Mouse (Mus musculus) kidney, embryonic 15.5 days (tissue): Measurements from ENCODE around the gene Zp1. TPM values are rescaled to one million over a fixed set of nuclear protein-coding genes. Genes with fewer than 3 reads are reported as not detected.
A peak's percentile ranks its signal among the peaks of the same experiment; 100 is the strongest.

Experiments
- ATAC-seq: fragments of 200-750 bp; cut with Nextera tagmentation; replicated peaks from 2 replicates; pipeline ENCODE4 v1.8.0; 2017; ENCODE audit warnings: moderate TSS enrichment; ENCODE audit not compliant: low FRiP score
- H3K27ac ChIP-seq: fragments of 300-500 bp; sonication (generic); 2 replicates; pipeline ENCODE4 v1.5.1; 2015; ENCODE audit warnings: mild to moderate bottlenecking, inconsistent platforms
- H3K27me3 ChIP-seq: fragments of 300-500 bp; sonication (generic); 2 replicates; pipeline ENCODE4 v1.6.1; 2015; ENCODE audit warnings: inconsistent platforms
- H3K36me3 ChIP-seq: fragments of 300-500 bp; sonication (generic); 2 replicates; pipeline ENCODE4 v1.6.1; 2015; ENCODE audit warnings: inconsistent platforms
- H3K4me1 ChIP-seq: fragments of 300-500 bp; sonication (generic); 2 replicates; pipeline ENCODE4 v1.6.1; 2015; ENCODE audit warnings: inconsistent platforms
- H3K4me2 ChIP-seq: fragments of 300-500 bp; sonication (generic); 2 replicates; pipeline ENCODE4 v1.6.1; 2015; ENCODE audit warnings: moderate library complexity, mild to moderate bottlenecking, inconsistent platforms
- H3K4me3 ChIP-seq: fragments of 300-500 bp; sonication (generic); replicated peaks from 2 replicates; pipeline ENCODE4 v1.5.1; 2015; ENCODE audit warnings: mild to moderate bottlenecking, inconsistent platforms
- H3K9ac ChIP-seq: fragments of 300-500 bp; sonication (generic); 2 replicates; pipeline ENCODE4 v1.6.1; 2015; ENCODE audit warnings: mild to moderate bottlenecking, inconsistent platforms
- H3K9me3 ChIP-seq: fragments of 300-500 bp; sonication (generic); replicated peaks from 2 replicates; pipeline ENCODE4 v1.6.1; 2016; ENCODE audit warnings: inconsistent platforms
- WGBS: fragments of 180-500 bp; shearing (Covaris S2); methylation state at CpG from one replicate; pipeline ENCODE4 v1.1.7; 2015; ENCODE audit warnings: mixed read lengths; 5-methylcytosine and 5-hydroxymethylcytosine counted together
- polyA plus RNA-seq: library from polyadenylated mRNA; unstranded; fragments of >200 nt; fragmentation: Nextera tagmentation; extraction: Ambion mirVana; gene quantifications from 2 replicates; pipeline ENCODE4 v1.2.1, GENCODE M21; 2015

Zp1 gene
- polyA plus RNA-seq, 1 experiment from 2014 or later, result not detected

- Histone ChIP-seq H3K9me3 (no peaks in the 10 kb centered on the region), H3K4me2 (peak within 1 kb of the TSS; percentile 77), H3K9ac (peak within 1 kb of the TSS; percentile 87), H3K36me3 (peaks cover 56% of the 10 kb centered on the region), H3K27ac (peak within 1 kb of the TSS; percentile 93), H3K27me3 (no peaks in the 10 kb centered on the region), H3K4me1 (peaks cover 32% of the 10 kb centered on the region), H3K4me3 (peak within 1 kb of the TSS; percentile 92)
- peak; percentile 29 for ATAC-seq
- 5% methylated on average over 8 of the region's 8 CpGs for WGBS
Measured at GRCm38 (mm10) chr19:10869886-10870527, 50.4 kb downstream of the Zp1 start, which contains the start of gene Tmem132a. TSS of gene Tmem132a (minus strand) at chr19:10869940.

- H3K9ac ChIP-seq, result peak overlapping the region; percentile 87
- H3K27me3 ChIP-seq, result no peaks in the 10 kb centered on the region
- peaks cover 62% of the 10 kb centered on the region for H3K36me3 ChIP-seq
Measured at GRCm38 (mm10) chr19:10869241-10869885, 51.1 kb downstream of the Zp1 start.

GRCm38 (mm10) chr19:10868623-10869141, 51.8 kb downstream of the Zp1 start:
- H3K36me3 ChIP-seq, result peaks cover 63% of the 10 kb centered on the region
- peak overlapping the region; percentile 77 for H3K4me2 ChIP-seq
- under 1% methylated on average over 17 of the region's 17 CpGs for WGBS
- H3K4me3 ChIP-seq, result peak overlapping the region; percentile 92
- H3K27me3 ChIP-seq, result no peaks in the 10 kb centered on the region
- H3K27ac ChIP-seq, result peak overlapping the region; percentile 93; the same call in 1 of the 2 replicates
- peak overlapping the region; percentile 87 for H3K9ac ChIP-seq
- H3K4me1 ChIP-seq, result peaks cover 32% of the 10 kb centered on the region
- ATAC-seq, result 0 out of 2 replicates have a peak, but pooled peaks have one; percentile 5
- no peaks in the 10 kb centered on the region for H3K9me3 ChIP-seq

More at GRCm38 (mm10) chr19:10869241-10869885, 51.1 kb downstream of the Zp1 start:
- Histone ChIP-seq H3K4me3 (peak overlapping the region; percentile 92), H3K4me2 (peak overlapping the region; percentile 77), H3K9me3 (no peaks in the 10 kb centered on the region), H3K27ac (peak overlapping the region; percentile 93), H3K4me1 (peaks cover 32% of the 10 kb centered on the region)
- under 1% methylated on average over 41 of the region's 43 CpGs for WGBS
- ATAC-seq, result peak; percentile 95

GRCm38 (mm10) chr19:10867946-10868622, 52.3 kb downstream of the Zp1 start:
- 25% methylated on average over 5 of the region's 5 CpGs for WGBS

GRCm38 (mm10) chr19:10866351-10866750, 54.1 kb downstream of the Zp1 start:
- no peak for ATAC-seq
- WGBS, result 90% methylated on average over 13 of the region's 13 CpGs
- peaks cover 26% of the 10 kb centered on the region for H3K4me1 ChIP-seq
- H3K9ac ChIP-seq, result no peak overlapping the region
- H3K27me3 ChIP-seq, result no peaks in the 10 kb centered on the region
- peaks cover 63% of the 10 kb centered on the region for H3K36me3 ChIP-seq
- H3K4me3 ChIP-seq, result no peak overlapping the region
- H3K27ac ChIP-seq, result no peak overlapping the region
- H3K9me3 ChIP-seq, result no peaks in the 10 kb centered on the region
- H3K4me2 ChIP-seq, result no peak overlapping the region

More at GRCm38 (mm10) chr19:10867946-10868622, 52.3 kb downstream of the Zp1 start:
- Histone ChIP-seq H3K27me3 (no peaks in the 10 kb centered on the region), H3K4me3 (peak overlapping the region; percentile 92), H3K4me1 (peaks cover 32% of the 10 kb centered on the region), H3K27ac (no peak overlapping the region), H3K4me2 (peak overlapping the region; percentile 77), H3K9ac (peak overlapping the region; percentile 87), H3K36me3 (peaks cover 63% of the 10 kb centered on the region), H3K9me3 (no peaks in the 10 kb centered on the region)
- no peak for ATAC-seq

Other genes starting within 250 kb of the Zp1 start
- gene Pga5, start 242.6 kb downstream of the Zp1 start, polyA plus RNA-seq, result not detected in 2 replicates
- 29.7 and 31.7 TPM in 2 replicates for gene Vps37c, start 231.9 kb downstream of the Zp1 start, polyA plus RNA-seq
- 0.34 and 0.82 TPM in 2 replicates for gene Cd5, start 181.6 kb downstream of the Zp1 start, polyA plus RNA-seq
- gene Cd6, start 90.6 kb downstream of the Zp1 start, polyA plus RNA-seq, result 0.26 TPM in 1 of 2 replicates, not detected in the other
- 0.31 and 0.39 TPM in 2 replicates for gene Slc15a3, start 80.9 kb downstream of the Zp1 start, polyA plus RNA-seq
- gene Tmem132a, start 50.7 kb downstream of the Zp1 start, polyA plus RNA-seq, result 77.5 and 89.7 TPM in 2 replicates
- 93.6 and 105 TPM in 2 replicates for gene Tmem109, start 38.6 kb downstream of the Zp1 start, polyA plus RNA-seq
- 48.1 and 49.4 TPM in 2 replicates for gene Prpf19, start 25.4 kb downstream of the Zp1 start, polyA plus RNA-seq
- gene Ptgdr2, start 16.5 kb upstream of the Zp1 start, polyA plus RNA-seq, result 0.08 and 0.09 TPM in 2 replicates
- gene Ccdc86, start 28.6 kb upstream of the Zp1 start, polyA plus RNA-seq, result 33.1 and 33.4 TPM in 2 replicates
- gene Ms4a10, start 54.0 kb upstream of the Zp1 start, polyA plus RNA-seq, result 0.31 TPM in 1 of 2 replicates, not detected in the other
- gene Ms4a15, start 72.6 kb upstream of the Zp1 start, polyA plus RNA-seq, result not detected in 2 replicates
- not detected in 2 replicates for gene Ms4a18, start 97.4 kb upstream of the Zp1 start, polyA plus RNA-seq
- gene Ms4a8a, start 160.5 kb upstream of the Zp1 start, polyA plus RNA-seq, result 2.4 TPM in 1 of 2 replicates, not detected in the other
- not detected in 2 replicates for gene 1700017D01Rik, start 210.2 kb upstream of the Zp1 start, polyA plus RNA-seq
- gene 1700025F22Rik, start 244.7 kb upstream of the Zp1 start, polyA plus RNA-seq, result not detected in 2 replicates